Mouse (Mus musculus): Measurements from ENCODE around the gene Nos1ap.

DNA sequence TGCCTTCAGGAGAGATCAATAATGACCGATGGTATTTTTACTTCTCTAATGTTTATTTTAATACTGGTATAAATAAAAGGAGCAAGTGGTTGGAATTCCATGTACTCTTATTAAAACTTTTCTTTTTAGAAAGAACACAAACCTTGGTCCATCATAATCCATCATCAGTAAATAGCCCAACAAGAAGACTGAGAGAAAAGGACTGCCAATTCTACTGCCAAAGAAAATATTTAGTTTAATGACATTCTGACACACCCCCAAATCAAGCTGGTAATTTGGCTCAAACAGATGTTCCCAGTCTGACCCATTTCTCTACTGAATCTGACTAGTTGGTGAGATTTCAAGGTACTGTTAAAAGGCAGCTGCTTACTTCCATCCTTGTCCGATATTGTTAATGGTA lies 161.5 kb downstream of the Nos1ap start:
- TF ChIP-seq CTCF (IDR thresholded peaks at IDR 0.05; ENCODE audit: extremely low read depth, insufficient read length, insufficient replicate concordance, low read depth, low read length) (no peak), POLR2A (IDR thresholded peaks at IDR 0.05; ENCODE audit: low read depth, low read length) (no peak)
